Mouse (Mus musculus) CD4-positive naive resting alpha-beta T cell, adult 76 days (primary cell): ENCODE measurements around the gene Lrrc26. TPM values are rescaled to one million over a fixed set of nuclear protein-coding genes. Genes with fewer than 3 reads are reported as not detected.

Experiments
- total RNA-seq: library from RNA; stranded (reverse); gene quantifications from one replicate; pipeline ENCODE4 v1.2.4, GENCODE M21; 2023

Gene Lrrc26
- not detected for total RNA-seq

GRCm38 (mm10) chr2:25289651-25290050, at the start of gene Lrrc26:
Gene Lrrc26, plus strand, starts transcription at chr2:25289915.

GRCm38 (mm10) chr2:25242101-25242506, 47.6 kb upstream of the Lrrc26 start, which contains the start of the genes Rnf208 and Cysrt1:
Gene Rnf208, plus strand, starts transcription at chr2:25242255.
Gene Cysrt1, minus strand, starts transcription at chr2:25242452.

GRCm38 (mm10) chr2:25246183-25247072, 43.3 kb upstream of the Lrrc26 start, which contains the start of gene AL732309.1:
Gene AL732309.1, minus strand, starts transcription at chr2:25246863.

GRCm38 (mm10) chr2:25255284-25255779, 34.4 kb upstream of the Lrrc26 start, which contains the start of gene Tmem203:
Gene Tmem203, plus strand, starts transcription at chr2:25255439.

GRCm38 (mm10) chr2:25262291-25262767, 27.4 kb upstream of the Lrrc26 start, which contains the start of gene Tprn:
Gene Tprn, plus strand, starts transcription at chr2:25262618.

GRCm38 (mm10) chr2:25271827-25272511, 17.7 kb upstream of the Lrrc26 start, which contains the start of the genes Ssna1 and Anapc2:
Gene Ssna1, minus strand, starts transcription at chr2:25272438.
Gene Anapc2, plus strand, starts transcription at chr2:25272478.

GRCm38 (mm10) chr2:25287927-25288649, 1.6 kb upstream of the Lrrc26 start, which contains the start of gene Tmem210:
Gene Tmem210, plus strand, starts transcription at chr2:25288145.

GRCm38 (mm10) chr2:25318971-25319773, 29.5 kb downstream of the Lrrc26 start, which contains the start of gene Grin1:
Gene Grin1, minus strand, starts transcription at chr2:25319187.

GRCm38 (mm10) chr2:25332286-25333160, 42.8 kb downstream of the Lrrc26 start, which contains the start of gene Man1b1:
Gene Man1b1, plus strand, starts transcription at chr2:25332338.

Other genes starting within 250 kb of the Lrrc26 start
- 29.2 TPM for gene Nsmf, start 235.6 kb upstream of the Lrrc26 start, total RNA-seq
- not detected for gene Entpd8, start 209.6 kb upstream of the Lrrc26 start, total RNA-seq
- gene Noxa1, start 194.8 kb upstream of the Lrrc26 start, total RNA-seq: not detected
- gene Nrarp, start 109.2 kb upstream of the Lrrc26 start, total RNA-seq: 7.0 TPM
- gene Tor4a, start 93.0 kb upstream of the Lrrc26 start, total RNA-seq: 14.4 TPM
- gene Nelfb, start 78.4 kb upstream of the Lrrc26 start, total RNA-seq: 53.8 TPM
- not detected for gene Stpg3, start 75.3 kb upstream of the Lrrc26 start, total RNA-seq
- not detected for gene Fam166a, start 71.2 kb upstream of the Lrrc26 start, total RNA-seq
- gene Tubb4b, start 65.2 kb upstream of the Lrrc26 start, total RNA-seq: 103 TPM
- gene Slc34a3, start 55.6 kb upstream of the Lrrc26 start, total RNA-seq: not detected
- gene Rnf224, start 53.1 kb upstream of the Lrrc26 start, total RNA-seq: not detected
- gene Rnf208, start 47.7 kb upstream of the Lrrc26 start, total RNA-seq: 0.50 TPM
- not detected for gene Cysrt1, start 47.5 kb upstream of the Lrrc26 start, total RNA-seq
- gene AL732309.1, start 43.1 kb upstream of the Lrrc26 start, total RNA-seq: 12.5 TPM
- 19.2 TPM for gene Tmem203, start 34.5 kb upstream of the Lrrc26 start, total RNA-seq
- 19.1 TPM for gene Tprn, start 27.3 kb upstream of the Lrrc26 start, total RNA-seq
- gene Ssna1, start 17.5 kb upstream of the Lrrc26 start, total RNA-seq: 29.1 TPM
- gene Anapc2, start 17.4 kb upstream of the Lrrc26 start, total RNA-seq: 100 TPM
- gene Tmem210, start 1.8 kb upstream of the Lrrc26 start, total RNA-seq: not detected
- gene Grin1, start 29.3 kb downstream of the Lrrc26 start, total RNA-seq: not detected
- gene Man1b1, start 42.4 kb downstream of the Lrrc26 start, total RNA-seq: 44.3 TPM
- gene Dpp7, start 66.4 kb downstream of the Lrrc26 start, total RNA-seq: 16.8 TPM
- gene Uap1l1, start 75.8 kb downstream of the Lrrc26 start, total RNA-seq: 5.7 TPM
- gene Sapcd2, start 82.4 kb downstream of the Lrrc26 start, total RNA-seq: 1.1 TPM
- not detected for gene Entpd2, start 106.0 kb downstream of the Lrrc26 start, total RNA-seq
- 2.2 TPM for gene Npdc1, start 109.4 kb downstream of the Lrrc26 start, total RNA-seq
- 0.67 TPM for gene Fut7, start 133.4 kb downstream of the Lrrc26 start, total RNA-seq
- 67.3 TPM for gene Abca2, start 138.8 kb downstream of the Lrrc26 start, total RNA-seq
- gene Clic3, start 166.9 kb downstream of the Lrrc26 start, total RNA-seq: not detected
- gene Paxx, start 171.2 kb downstream of the Lrrc26 start, total RNA-seq: 74.0 TPM
- not detected for gene Ptgds, start 180.1 kb downstream of the Lrrc26 start, total RNA-seq
- gene Lcn12, start 204.0 kb downstream of the Lrrc26 start, total RNA-seq: not detected
- gene Fbxw5, start 210.8 kb downstream of the Lrrc26 start, total RNA-seq: 61.4 TPM
- gene C8g, start 211.8 kb downstream of the Lrrc26 start, total RNA-seq: 0.50 TPM